Mouse (Mus musculus) heart, adult 2 months (tissue): ENCODE data around the gene Obp2b. TPM values are rescaled to one million over a fixed set of nuclear protein-coding genes. Genes with fewer than 3 reads are reported as not detected.

Source experiments
- DNase-seq, 2 experiments: peaks; one replicate each; pipeline ENCODE4 v3.0.0; 2021
- H3K27ac ChIP-seq: fragments of 200-600 bp; 2 replicates; pipeline ENCODE4 v1.8.1; 2022
- H3K27me3 ChIP-seq: fragments of 200-500 bp; 2 replicates; pipeline ENCODE4 v1.6.1; 2012; ENCODE audit warnings: mild to moderate bottlenecking, low read length, inconsistent platforms, mixed read lengths; ENCODE audit not compliant: control insufficient read depth, insufficient read depth
- H3K36me3 ChIP-seq: fragments of 200-500 bp; 2 replicates; pipeline ENCODE4 v1.6.1; 2012; ENCODE audit warnings: low read length, inconsistent platforms; ENCODE audit not compliant: control insufficient read depth, insufficient read depth
- H3K4me1 ChIP-seq: fragments of 200-500 bp; 2 replicates; pipeline ENCODE4 v1.6.1; 2011; ENCODE audit warnings: low read length; ENCODE audit not compliant: control insufficient read depth, insufficient read depth
- H3K4me3 ChIP-seq: fragments of 200-600 bp; 2 replicates; pipeline ENCODE4 v1.8.1; 2022
- H3K79me2 ChIP-seq: fragments of 200-500 bp; replicated peaks from 2 replicates; pipeline ENCODE4 v1.6.1; 2012; ENCODE audit warnings: mild to moderate bottlenecking, inconsistent platforms, low read length, moderate library complexity, mixed read lengths; ENCODE audit not compliant: control insufficient read depth, insufficient read depth
- H3K9ac ChIP-seq: fragments of 200-500 bp; 2 replicates; pipeline ENCODE4 v1.6.1; 2012; ENCODE audit warnings: low read depth, mild to moderate bottlenecking, control low read depth, inconsistent platforms, low read length, mixed read lengths
- CTCF ChIP-seq: fragments of 200-600 bp; IDR thresholded peaks from 2 replicates; pipeline ENCODE4 v1.8.1; 2022; ENCODE audit warnings: antibody characterized with exemption, mild to moderate bottlenecking, moderate library complexity
- EP300 ChIP-seq: fragments of 200-500 bp; IDR thresholded peaks from 2 replicates; pipeline ENCODE4 v1.6.1; 2011; ENCODE audit warnings: low read depth, low read length, control low read depth; ENCODE audit not compliant: insufficient read depth
- POLR2A ChIP-seq: fragments of 200-500 bp; IDR thresholded peaks from 2 replicates; pipeline ENCODE4 v1.6.1; 2011; ENCODE audit warnings: mild to moderate bottlenecking, low read depth, low read length, control low read depth; ENCODE audit not compliant: insufficient read depth
- WGBS: fragments of 180-500 bp; shearing (Covaris S2); methylation state at CpG from one replicate; pipeline ENCODE4 v1.1.7; 2018; 5-methylcytosine and 5-hydroxymethylcytosine counted together
- intact Hi-C: fragments of 180-260 bp; cut with DNase I; formaldehyde crosslinking; loops from one replicate; pipeline ENCODE4 v1.15.1; 2025
- polyA plus RNA-seq: library from polyadenylated mRNA; depleted of rRNA; stranded (reverse); fragments of >200 nt; gene quantifications from 2 replicates; pipeline ENCODE4 v1.2.3, GENCODE M21; 2012; rRNA removed
- total RNA-seq, 2 experiments: library from RNA; stranded (reverse); gene quantifications; 2 replicates each; pipeline ENCODE4 v1.2.3; 2021

The Obp2b gene
- total and polyA plus RNA-seq, 3 experiments: not detected

GRCm38 (mm10) chr2:25781957-25782356, 45.1 kb downstream of the Obp2b start, which contains the start of gene Gm13539:
Gene Gm13539, plus strand, starts transcription at chr2:25782257.
- 87% methylated on average over 3 of the region's 3 CpGs for WGBS
- no peak for DNase-seq
- Histone ChIP-seq H3K4me3 (no peak within 1 kb of the TSS), H3K9ac (no peak within 1 kb of the TSS), H3K27me3 (no peaks in the 10 kb centered on the region), H3K79me2 (no peaks in the 10 kb centered on the region), H3K4me1 (no peaks in the 10 kb centered on the region), H3K27ac (no peak within 1 kb of the TSS), H3K36me3 (no peaks in the 10 kb centered on the region)
- intact Hi-C loops: no loop called here
- TF ChIP-seq POLR2A: no peak
- TF ChIP-seq EP300: no peak
- TF ChIP-seq CTCF: no peak

- intact Hi-C loops: no loop called here
- no peaks in the 10 kb centered on the region for H3K27me3 ChIP-seq
Observed at GRCm38 (mm10) chr2:25785573-25786322, 48.9 kb downstream of the Obp2b start.

GRCm38 (mm10) chr2:25789092-25789491, 52.3 kb downstream of the Obp2b start:
- no peak overlapping the region for H3K9ac ChIP-seq
- no peak overlapping the region for H3K27ac ChIP-seq
- H3K27me3 ChIP-seq: no peaks in the 10 kb centered on the region
- H3K4me1 ChIP-seq: no peaks in the 10 kb centered on the region
- WGBS: 60% methylated on average over 3 of the region's 3 CpGs
- H3K79me2 ChIP-seq: no peaks in the 10 kb centered on the region
- no peak for DNase-seq
- H3K4me3 ChIP-seq: no peak overlapping the region
- intact Hi-C loops: no loop called here
- no peaks in the 10 kb centered on the region for H3K36me3 ChIP-seq
- TF ChIP-seq EP300: no peak
- no peak for TF ChIP-seq CTCF
- TF ChIP-seq POLR2A: no peak

More at GRCm38 (mm10) chr2:25785573-25786322, 48.9 kb downstream of the Obp2b start:
- Histone ChIP-seq H3K36me3 (no peaks in the 10 kb centered on the region), H3K9ac (no peak overlapping the region), H3K4me3 (no peak overlapping the region), H3K27ac (no peak overlapping the region), H3K79me2 (no peaks in the 10 kb centered on the region), H3K4me1 (no peaks in the 10 kb centered on the region)
- no peak for DNase-seq
- TF ChIP-seq EP300: no peak
- TF ChIP-seq POLR2A: no peak
- no peak for TF ChIP-seq CTCF
- 68% methylated on average over 5 of the region's 5 CpGs for WGBS

Other genes starting within 250 kb of the Obp2b start
- gene Lcn12, start 243.1 kb upstream of the Obp2b start, total RNA-seq: not detected
- not detected in 2 replicates for gene Lcn12, start 243.1 kb upstream of the Obp2b start, polyA plus RNA-seq
- 10 to 100 TPM; 82.7 to 84.8 TPM for gene Fbxw5, start 236.3 kb upstream of the Obp2b start, total RNA-seq
- gene Fbxw5, start 236.3 kb upstream of the Obp2b start, polyA plus RNA-seq: 32.9 and 41.0 TPM in 2 replicates
- gene C8g, start 235.3 kb upstream of the Obp2b start, total RNA-seq: 1 to 10 TPM; 1.3 to 1.6 TPM
- gene C8g, start 235.3 kb upstream of the Obp2b start, polyA plus RNA-seq: 4.1 and 6.1 TPM in 2 replicates
- gene Traf2, start 190.1 kb upstream of the Obp2b start, total RNA-seq: 10 to 100 TPM; 13.5 to 15.8 TPM
- 10.8 and 15.1 TPM in 2 replicates for gene Traf2, start 190.1 kb upstream of the Obp2b start, polyA plus RNA-seq
- gene Edf1, start 179.2 kb upstream of the Obp2b start, total RNA-seq: 100 to 1,000 TPM; 211 to 222 TPM
- 81.9 and 110 TPM in 2 replicates for gene Edf1, start 179.2 kb upstream of the Obp2b start, polyA plus RNA-seq
- 1 to 10 TPM in 1 of 2 experiments, under 1 TPM in 1; 0.60 to 2.2 TPM for gene Mamdc4, start 162.2 kb upstream of the Obp2b start, total RNA-seq
- 1.6 and 8.5 TPM in 2 replicates for gene Mamdc4, start 162.2 kb upstream of the Obp2b start, polyA plus RNA-seq
- 10 to 100 TPM; 52.6 to 69.9 TPM for gene Phpt1, start 161.8 kb upstream of the Obp2b start, total RNA-seq
- 100 and 101 TPM in 2 replicates for gene Phpt1, start 161.8 kb upstream of the Obp2b start, polyA plus RNA-seq
- under 1 TPM; 0.05 to 0.36 TPM for gene Ajm1, start 155.3 kb upstream of the Obp2b start, total RNA-seq
- 0.15 and 1.1 TPM in 2 replicates for gene Ajm1, start 155.3 kb upstream of the Obp2b start, polyA plus RNA-seq
- gene Rabl6, start 128.5 kb upstream of the Obp2b start, total RNA-seq: 10 to 100 TPM; 61.2 to 65.3 TPM
- 48.8 and 56.0 TPM in 2 replicates for gene Rabl6, start 128.5 kb upstream of the Obp2b start, polyA plus RNA-seq
- gene Ccdc183, start 119.3 kb upstream of the Obp2b start, total RNA-seq: not detected
- gene Ccdc183, start 119.3 kb upstream of the Obp2b start, polyA plus RNA-seq: not detected in 2 replicates
- 10 to 100 TPM; 29.4 to 32.6 TPM for gene Tmem141, start 115.0 kb upstream of the Obp2b start, total RNA-seq
- 49.2 and 73.7 TPM in 2 replicates for gene Tmem141, start 115.0 kb upstream of the Obp2b start, polyA plus RNA-seq
- 1 to 10 TPM; 4.8 to 6.8 TPM for gene Fcna, start 109.0 kb upstream of the Obp2b start, total RNA-seq
- 3.4 and 4.0 TPM in 2 replicates for gene Fcna, start 109.0 kb upstream of the Obp2b start, polyA plus RNA-seq
- 1 to 10 TPM in 1 of 2 experiments, under 1 TPM in 1; 0.98 to 1.2 TPM for gene Lcn8, start 83.9 kb upstream of the Obp2b start, total RNA-seq
- gene Lcn8, start 83.9 kb upstream of the Obp2b start, polyA plus RNA-seq: 0.20 TPM in 1 of 2 replicates, not detected in the other
- gene Lcn5, start 79.1 kb upstream of the Obp2b start, total RNA-seq: not detected
- gene Lcn5, start 79.1 kb upstream of the Obp2b start, polyA plus RNA-seq: not detected in 2 replicates
- gene Lcn6, start 60.2 kb upstream of the Obp2b start, total RNA-seq: not detected
- not detected in 2 replicates for gene Lcn6, start 60.2 kb upstream of the Obp2b start, polyA plus RNA-seq
- not detected for gene Lcn10, start 54.3 kb upstream of the Obp2b start, total RNA-seq
- not detected in 2 replicates for gene Lcn10, start 54.3 kb upstream of the Obp2b start, polyA plus RNA-seq
- gene Obp2a, start 37.0 kb upstream of the Obp2b start, total RNA-seq: not detected
- gene Obp2a, start 37.0 kb upstream of the Obp2b start, polyA plus RNA-seq: not detected in 2 replicates
- 10 to 100 TPM; 12.7 to 14.8 TPM for gene Bmyc, start 30.3 kb upstream of the Obp2b start, total RNA-seq
- gene Bmyc, start 30.3 kb upstream of the Obp2b start, polyA plus RNA-seq: 11.9 and 21.2 TPM in 2 replicates
- not detected for gene Lcn3, start 28.6 kb downstream of the Obp2b start, total RNA-seq
- not detected in 2 replicates for gene Lcn3, start 28.6 kb downstream of the Obp2b start, polyA plus RNA-seq
- gene Lcn11, start 40.0 kb downstream of the Obp2b start, total RNA-seq: not detected
- gene Lcn11, start 40.0 kb downstream of the Obp2b start, polyA plus RNA-seq: not detected in 2 replicates
- gene Gm13539, start 45.2 kb downstream of the Obp2b start, total RNA-seq: not detected
- not detected in 2 replicates for gene Gm13539, start 45.2 kb downstream of the Obp2b start, polyA plus RNA-seq
- not detected for gene Glt6d1, start 78.8 kb downstream of the Obp2b start, total RNA-seq
- not detected in 2 replicates for gene Glt6d1, start 78.8 kb downstream of the Obp2b start, polyA plus RNA-seq
- gene Lcn9, start 86.1 kb downstream of the Obp2b start, total RNA-seq: not detected
- not detected in 2 replicates for gene Lcn9, start 86.1 kb downstream of the Obp2b start, polyA plus RNA-seq
- gene Sohlh1, start 110.2 kb downstream of the Obp2b start, total RNA-seq: not detected
- gene Sohlh1, start 110.2 kb downstream of the Obp2b start, polyA plus RNA-seq: not detected in 2 replicates
- under 1 TPM; 0.55 to 0.66 TPM for gene Kcnt1, start 126.7 kb downstream of the Obp2b start, total RNA-seq
- gene Kcnt1, start 126.7 kb downstream of the Obp2b start, polyA plus RNA-seq: 0.92 and 0.97 TPM in 2 replicates
- gene Camsap1, start 246.3 kb downstream of the Obp2b start, total RNA-seq: 10 to 100 TPM; 38.9 to 45.1 TPM
- gene Camsap1, start 246.3 kb downstream of the Obp2b start, polyA plus RNA-seq: 7.4 and 13.5 TPM in 2 replicates